Comparison of ENCODE assay signal across 8 mouse cellular contexts in the genomic region with DNA sequence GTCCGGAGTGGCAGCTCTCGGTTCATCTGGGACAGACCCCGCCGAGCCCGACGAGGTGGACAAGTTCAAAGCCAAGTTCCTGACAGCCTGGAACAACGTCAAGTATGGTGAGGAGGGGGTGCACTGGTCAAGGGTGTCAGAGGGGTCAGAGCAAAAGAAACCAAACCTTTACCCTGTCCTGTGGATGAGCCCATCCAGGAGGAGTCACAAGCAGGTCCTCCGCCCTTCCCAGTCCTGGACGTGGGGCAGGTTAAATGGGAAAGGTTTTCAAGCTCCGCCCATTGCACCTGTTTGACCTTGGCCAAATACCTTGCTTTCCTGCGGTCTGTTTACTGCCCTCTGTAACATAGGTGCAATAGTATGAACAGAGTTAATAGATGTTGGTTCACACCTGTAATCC. TPM values are rescaled to one million over a fixed set of nuclear protein-coding genes. Genes with fewer than 3 reads are reported as not detected.
DNase-seq lines count a peak whose midpoint lies in the region; ATAC-seq lines count a peak whose summit lies in the region.

No protein-coding gene starts in this region.

- no peaks in the 10 kb centered on the region for H3K27me3 ChIP-seq in heart, embryonic 15.5 days
- no peaks in the 10 kb centered on the region for H3K27me3 ChIP-seq in kidney, embryonic 14.5 days (ENCODE audit: control insufficient read depth, insufficient read depth, low read length)

- WGBS in heart, embryonic 15.5 days: 6% methylated on average over 11 of the region's 11 CpGs
- WGBS in kidney, embryonic 14.5 days: 5% methylated on average over 11 of the region's 11 CpGs
- WGBS in macrophage (ENCODE audit: missing documents): 8% methylated on average over 11 of the region's 11 CpGs

- H3K4me1 ChIP-seq in heart, embryonic 15.5 days (replicated peaks): peaks cover 28% of the 10 kb centered on the region
- H3K4me1 ChIP-seq in kidney, embryonic 14.5 days (ENCODE audit: control insufficient read depth, insufficient read depth, low read length): peaks cover 18% of the 10 kb centered on the region

- peak overlapping the region; percentile 83 for H3K4me3 ChIP-seq in heart, embryonic 15.5 days
- H3K4me3 ChIP-seq in kidney, embryonic 14.5 days (ENCODE audit: low read length): peak overlapping the region; percentile 93
- H3K4me3 ChIP-seq in macrophage (ENCODE audit: inconsistent target): peak overlapping the region; percentile 78

- intact Hi-C loops in heart, postnatal 14 days (cut with DNase I): loop anchor here (2.0 kb wide), 1 partner anchor 19 kb away; no protein-coding TSS in a partner anchor

- peak overlapping the region; percentile 86 for H3K27ac ChIP-seq in heart, embryonic 15.5 days
- no peak overlapping the region for H3K27ac ChIP-seq in kidney, embryonic 14.5 days (ENCODE audit: low read depth, low read length)
- no peak overlapping the region; the same call in 1 of the 2 replicates for H3K27ac ChIP-seq in macrophage

- no peaks in the 10 kb centered on the region for H3K9me3 ChIP-seq in heart, embryonic 15.5 days (replicated peaks)
- H3K9me3 ChIP-seq in kidney, embryonic 14.5 days (ENCODE audit: control insufficient read depth, low read length): no peaks in the 10 kb centered on the region

- ATAC-seq in heart, embryonic 15.5 days (replicated peaks; ENCODE audit: insufficient number of reproducible peaks, insufficient read depth, low FRiP score, low read depth): no peak
- peak; percentile 34 for ATAC-seq in erythroblast, adult 5-6 weeks (replicated peaks; ENCODE audit: low FRiP score, poor library complexity, severe bottlenecking)
- ATAC-seq in kidney, embryonic 14.5 days (ENCODE audit: low FRiP score, low TSS enrichment): peak; percentile 25

- no peak for DNase-seq in heart, postnatal 14 days
- DNase-seq in frontal cortex, postnatal 14 days (ENCODE audit: low spot score in 2 of 2): no peak
- DNase-seq in thymus, postnatal 14 days: no peak
- DNase-seq in thymus, postnatal 10 days (ENCODE audit: low spot score in 2 of 2): no peak

- peak overlapping the region; percentile 85 for H3K9ac ChIP-seq in heart, embryonic 15.5 days
- peak overlapping the region; percentile 90 for H3K9ac ChIP-seq in kidney, embryonic 14.5 days (ENCODE audit: low read depth, low read length)

- H3K4me2 ChIP-seq in heart, embryonic 15.5 days: peak overlapping the region; percentile 64
- H3K4me2 ChIP-seq in kidney, embryonic 14.5 days (replicated peaks; ENCODE audit: low read depth, low read length): peak overlapping the region; percentile 83

- peaks cover 20% of the 10 kb centered on the region for H3K79me2 ChIP-seq in macrophage (ENCODE audit: inconsistent target)

- peaks cover 35% of the 10 kb centered on the region for H3K36me3 ChIP-seq in heart, embryonic 15.5 days
- H3K36me3 ChIP-seq in kidney, embryonic 14.5 days (ENCODE audit: control insufficient read depth, insufficient read depth, low read length): peaks cover 34% of the 10 kb centered on the region
- peaks cover 27% of the 10 kb centered on the region; the same call in 1 of the 2 replicates for H3K36me3 ChIP-seq in macrophage (ENCODE audit: inconsistent target)

RNA-seq across cellular contexts. Expression of a gene that starts 0.5 kb away (rescaled TPM):
- 48.5 and 50.9 TPM in 2 replicates for polyA plus RNA-seq in heart, embryonic 15.5 days (2015; fragmentation: Nextera tagmentation; extraction: Ambion mirVana)
- total RNA-seq in heart, postnatal 14 days (2021): 10 to 100 TPM; 73.3 to 85.0 TPM
- 11.9 TPM in 2 replicates for total RNA-seq in erythroblast, adult 5-6 weeks (2015; ENCODE audit: low replicate concordance)
- 31.9 and 59.8 TPM in 2 replicates for total RNA-seq in erythroblast, adult 5-6 weeks (2017; ENCODE audit: low replicate concordance)
- polyA plus RNA-seq in kidney, embryonic 14.5 days (2014; fragmentation: Nextera tagmentation; extraction: Ambion mirVana): 35.5 and 43.7 TPM in 2 replicates
- total RNA-seq in macrophage (2018; cell fraction: chromatin; rRNA removed): 10 to 100 TPM; 13.3 to 67.7 (median 37.2) TPM
- 10 to 100 TPM in 25 of 26 experiments, 1 to 10 TPM in 1; 9.9 to 21.9 (median 15.1) TPM for total RNA-seq in macrophage (2018; cell fraction: cytosol; rRNA removed)
- total RNA-seq in macrophage (2018; cell fraction: nucleus; rRNA removed): 10 to 100 TPM; 10.5 to 54.0 (median 24.5) TPM
- 4.0 to 14.4 TPM (median 12.6 TPM) in 3 replicates for polyA plus RNA-seq in macrophage (2018)

RNA-seq across cellular contexts. Expression of a gene that starts 17.4 kb away (rescaled TPM):
- 0.05 and 0.11 TPM in 2 replicates for polyA plus RNA-seq in heart, embryonic 15.5 days (2015; fragmentation: Nextera tagmentation; extraction: Ambion mirVana)
- under 1 TPM; 0.27 to 0.45 TPM for total RNA-seq in heart, postnatal 14 days (2021)
- total RNA-seq in erythroblast, adult 5-6 weeks (2015; ENCODE audit: low replicate concordance): 1.7 TPM in 1 of 2 replicates, not detected in the other
- 1.1 and 3.2 TPM in 2 replicates for total RNA-seq in erythroblast, adult 5-6 weeks (2017; ENCODE audit: low replicate concordance)
- polyA plus RNA-seq in kidney, embryonic 14.5 days (2014; fragmentation: Nextera tagmentation; extraction: Ambion mirVana): 0.07 and 0.19 TPM in 2 replicates
- total RNA-seq in macrophage (2018; cell fraction: chromatin; rRNA removed): not detected
- total RNA-seq in macrophage (2018; cell fraction: cytosol; rRNA removed): not detected
- total RNA-seq in macrophage (2018; cell fraction: nucleus; rRNA removed): not detected
- not detected in 3 replicates for polyA plus RNA-seq in macrophage (2018)

RNA-seq across cellular contexts. Expression of a gene that starts 22.2 kb away (rescaled TPM):
- polyA plus RNA-seq in heart, embryonic 15.5 days (2015; fragmentation: Nextera tagmentation; extraction: Ambion mirVana): 10.4 and 12.5 TPM in 2 replicates
- total RNA-seq in heart, postnatal 14 days (2021): 10 to 100 TPM; 17.0 to 22.6 TPM
- 14.0 and 26.7 TPM in 2 replicates for total RNA-seq in erythroblast, adult 5-6 weeks (2015; ENCODE audit: low replicate concordance)
- total RNA-seq in erythroblast, adult 5-6 weeks (2017; ENCODE audit: low replicate concordance): 16.7 and 22.3 TPM in 2 replicates
- 15.3 and 18.6 TPM in 2 replicates for polyA plus RNA-seq in kidney, embryonic 14.5 days (2014; fragmentation: Nextera tagmentation; extraction: Ambion mirVana)
- 100 to 1,000 TPM in 23 of 26 experiments, 10 to 100 TPM in 3; 86.2 to 201 (median 143) TPM for total RNA-seq in macrophage (2018; cell fraction: chromatin; rRNA removed)
- total RNA-seq in macrophage (2018; cell fraction: cytosol; rRNA removed): 10 to 100 TPM; 19.2 to 38.5 (median 29.8) TPM
- total RNA-seq in macrophage (2018; cell fraction: nucleus; rRNA removed): 100 to 1,000 TPM in 4 of 26 experiments, 10 to 100 TPM in 22; 43.4 to 123 (median 71.4) TPM
- 26.4 to 51.5 TPM (median 40.3 TPM) in 3 replicates for polyA plus RNA-seq in macrophage (2018)

RNA-seq across cellular contexts. Expression of a gene that starts 25.6 kb away (rescaled TPM):
- polyA plus RNA-seq in heart, embryonic 15.5 days (2015; fragmentation: Nextera tagmentation; extraction: Ambion mirVana): 88.6 and 96.4 TPM in 2 replicates
- 10 to 100 TPM; 17.9 to 21.1 TPM for total RNA-seq in heart, postnatal 14 days (2021)
- total RNA-seq in erythroblast, adult 5-6 weeks (2015; ENCODE audit: low replicate concordance): 29.4 and 40.1 TPM in 2 replicates
- total RNA-seq in erythroblast, adult 5-6 weeks (2017; ENCODE audit: low replicate concordance): 15.9 and 25.5 TPM in 2 replicates
- polyA plus RNA-seq in kidney, embryonic 14.5 days (2014; fragmentation: Nextera tagmentation; extraction: Ambion mirVana): 45.3 and 56.2 TPM in 2 replicates
- total RNA-seq in macrophage (2018; cell fraction: chromatin; rRNA removed): 10 to 100 TPM in 1 of 26 experiments, 1 to 10 TPM in 20, under 1 TPM in 4, not detected in 1; 0.66 to 10.1 (median 2.3) TPM
- total RNA-seq in macrophage (2018; cell fraction: cytosol; rRNA removed): 10 to 100 TPM in 23 of 26 experiments, 1 to 10 TPM in 3; 7.1 to 20.2 (median 15.3) TPM
- total RNA-seq in macrophage (2018; cell fraction: nucleus; rRNA removed): 10 to 100 TPM in 7 of 26 experiments, 1 to 10 TPM in 19; 3.1 to 18.0 (median 7.2) TPM
- polyA plus RNA-seq in macrophage (2018): 6.1 to 12.6 TPM (median 9.8 TPM) in 3 replicates

RNA-seq across cellular contexts. Expression of a gene that starts 26.4 kb away (rescaled TPM):
- 43.4 and 56.9 TPM in 2 replicates for polyA plus RNA-seq in heart, embryonic 15.5 days (2015; fragmentation: Nextera tagmentation; extraction: Ambion mirVana)
- total RNA-seq in heart, postnatal 14 days (2021): 10 to 100 TPM; 38.6 to 40.8 TPM
- 4.6 and 6.9 TPM in 2 replicates for total RNA-seq in erythroblast, adult 5-6 weeks (2015; ENCODE audit: low replicate concordance)
- total RNA-seq in erythroblast, adult 5-6 weeks (2017; ENCODE audit: low replicate concordance): 6.8 and 8.9 TPM in 2 replicates
- 26.8 and 34.2 TPM in 2 replicates for polyA plus RNA-seq in kidney, embryonic 14.5 days (2014; fragmentation: Nextera tagmentation; extraction: Ambion mirVana)
- total RNA-seq in macrophage (2018; cell fraction: chromatin; rRNA removed): 10 to 100 TPM in 22 of 26 experiments, 1 to 10 TPM in 4; 4.2 to 89.0 (median 47.5) TPM
- total RNA-seq in macrophage (2018; cell fraction: cytosol; rRNA removed): 10 to 100 TPM; 16.0 to 98.5 (median 45.4) TPM
- total RNA-seq in macrophage (2018; cell fraction: nucleus; rRNA removed): 100 to 1,000 TPM in 2 of 26 experiments, 10 to 100 TPM in 24; 11.3 to 126 (median 54.7) TPM
- 27.5 to 46.5 TPM (median 35.7 TPM) in 3 replicates for polyA plus RNA-seq in macrophage (2018)
